Mouse (Mus musculus) cerebellum, adult 2 months (tissue): Measurements from ENCODE around the gene Dscam.

Experiments
- CTCF ChIP-seq: fragments of 200-500 bp; IDR thresholded peaks from 2 replicates; pipeline ENCODE4 v1.5.1; 2011; ENCODE audit warnings: low read depth, mild to moderate bottlenecking, control low read depth, low read length, moderate library complexity, borderline replicate concordance; ENCODE audit not compliant: insufficient read depth
- POLR2A ChIP-seq: fragments of 200-500 bp; IDR thresholded peaks from 2 replicates; pipeline ENCODE4 v1.6.1; 2011; ENCODE audit warnings: low read length, control low read depth, borderline replicate concordance; ENCODE audit not compliant: insufficient read depth

DNA sequence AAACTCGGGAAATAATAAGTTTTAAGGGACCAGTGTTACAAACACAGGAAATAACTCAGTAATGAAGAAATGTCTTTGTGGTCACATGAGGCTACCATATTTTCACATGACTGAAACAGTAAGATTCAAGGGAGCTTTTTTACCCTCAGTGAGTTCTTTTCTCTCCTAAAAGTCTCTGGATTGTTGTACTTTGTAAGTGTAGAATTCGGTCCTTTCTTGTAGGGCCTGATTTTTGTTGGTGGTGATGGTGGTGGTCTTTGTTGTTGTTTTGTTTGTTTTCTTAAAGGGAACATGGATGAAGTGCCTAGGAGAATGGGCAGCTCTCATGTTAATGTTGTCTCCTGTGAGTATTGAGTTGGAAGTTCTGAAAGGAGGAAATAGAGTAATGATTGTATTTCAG is 33.0 kb upstream of the Dscam start:
- TF ChIP-seq POLR2A, result no peak
- no peak for TF ChIP-seq CTCF
